Mouse (Mus musculus) thymus, postnatal 0 days (tissue): ENCODE results near the gene Retreg3. TPM values are rescaled to one million over a fixed set of nuclear protein-coding genes. Genes with fewer than 3 reads are reported as not detected.
"Not testable (repeated sequence)": the region's sequence is repeated elsewhere in the genome, so short reads cannot be mapped to it uniquely, and the experiment has no call there.

Experiments used
- DNase-seq: peaks from one replicate; pipeline ENCODE4 v3.0.0-alpha.2; 2015; ENCODE audit warnings: low spot score
- polyA plus RNA-seq: library from polyadenylated mRNA; unstranded; fragments of >200 nt; fragmentation: Nextera tagmentation; extraction: Ambion mirVana; gene quantifications from 2 replicates; pipeline ENCODE4 v1.2.1, GENCODE M21; 2015

Gene Retreg3
- 20.9 and 22.2 TPM in 2 replicates for polyA plus RNA-seq

GRCm38 (mm10) chr11:101119761-101120544 lies at the start of gene Retreg3, which contains the start of gene Tubg1:
Retreg3 (minus strand) TSS chr11:101119893.
Tubg1 (plus strand) TSS chr11:101119938.
- peak; percentile 100 for DNase-seq

- DNase-seq = no peak
These were observed 48.7 kb upstream of the Retreg3 start for GRCm38 (mm10) chr11:101168301-101168980.

- DNase-seq = no peak
These were observed 48.2 kb upstream of the Retreg3 start for GRCm38 (mm10) chr11:101167963-101168300.

GRCm38 (mm10) chr11:101167211-101167962 lies 47.7 kb upstream of the Retreg3 start:
- DNase-seq = no peak

- no peak for DNase-seq
These were observed 46.7 kb upstream of the Retreg3 start for GRCm38 (mm10) chr11:101166357-101166756.

DNA sequence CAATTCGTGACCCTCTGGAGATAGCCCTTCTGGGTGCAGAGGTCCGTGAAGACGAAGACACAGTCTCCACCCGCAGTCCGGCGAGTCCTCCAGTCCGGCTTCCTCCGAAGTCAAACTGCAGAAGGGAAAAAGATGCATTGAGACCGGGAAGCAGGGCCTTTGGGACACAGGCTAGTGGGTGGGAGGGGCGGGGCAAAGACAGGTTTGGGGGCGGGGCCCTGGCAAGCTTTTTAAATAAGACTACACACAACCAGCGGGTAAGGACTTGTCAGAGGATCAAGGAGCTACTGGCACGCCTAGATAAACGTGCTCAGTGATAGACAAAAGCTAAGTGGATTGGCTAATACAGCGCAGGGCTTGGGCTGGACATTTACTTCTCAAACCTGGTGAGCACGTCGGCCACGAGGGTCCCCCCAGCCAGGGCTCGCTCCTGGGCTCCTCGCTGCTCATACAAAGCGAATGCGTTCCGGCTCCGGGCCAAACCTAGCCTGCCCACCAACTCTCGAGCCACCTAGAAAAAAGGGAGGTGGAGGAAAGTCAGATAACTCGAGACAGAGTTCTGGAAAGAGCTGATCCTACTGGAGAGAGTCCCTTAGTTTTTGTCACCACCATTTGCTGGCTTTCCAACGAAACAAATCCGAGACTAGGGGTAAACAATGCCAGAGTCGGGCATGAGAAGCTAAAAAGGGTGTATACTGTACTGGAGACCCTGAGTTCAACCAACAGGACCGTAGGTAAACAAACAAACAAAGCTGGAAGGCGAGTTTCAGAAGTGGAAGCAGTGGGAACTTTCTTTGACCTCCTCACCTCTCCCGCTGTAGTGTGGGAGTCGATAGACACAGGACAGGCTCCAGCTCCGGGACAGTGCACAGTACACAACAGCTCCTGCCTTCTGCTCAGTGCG lies 45.2 kb upstream of the Retreg3 start:
- no peak for DNase-seq

GRCm38 (mm10) chr11:101164351-101164665 lies 44.6 kb upstream of the Retreg3 start:
- no peak for DNase-seq

DNA sequence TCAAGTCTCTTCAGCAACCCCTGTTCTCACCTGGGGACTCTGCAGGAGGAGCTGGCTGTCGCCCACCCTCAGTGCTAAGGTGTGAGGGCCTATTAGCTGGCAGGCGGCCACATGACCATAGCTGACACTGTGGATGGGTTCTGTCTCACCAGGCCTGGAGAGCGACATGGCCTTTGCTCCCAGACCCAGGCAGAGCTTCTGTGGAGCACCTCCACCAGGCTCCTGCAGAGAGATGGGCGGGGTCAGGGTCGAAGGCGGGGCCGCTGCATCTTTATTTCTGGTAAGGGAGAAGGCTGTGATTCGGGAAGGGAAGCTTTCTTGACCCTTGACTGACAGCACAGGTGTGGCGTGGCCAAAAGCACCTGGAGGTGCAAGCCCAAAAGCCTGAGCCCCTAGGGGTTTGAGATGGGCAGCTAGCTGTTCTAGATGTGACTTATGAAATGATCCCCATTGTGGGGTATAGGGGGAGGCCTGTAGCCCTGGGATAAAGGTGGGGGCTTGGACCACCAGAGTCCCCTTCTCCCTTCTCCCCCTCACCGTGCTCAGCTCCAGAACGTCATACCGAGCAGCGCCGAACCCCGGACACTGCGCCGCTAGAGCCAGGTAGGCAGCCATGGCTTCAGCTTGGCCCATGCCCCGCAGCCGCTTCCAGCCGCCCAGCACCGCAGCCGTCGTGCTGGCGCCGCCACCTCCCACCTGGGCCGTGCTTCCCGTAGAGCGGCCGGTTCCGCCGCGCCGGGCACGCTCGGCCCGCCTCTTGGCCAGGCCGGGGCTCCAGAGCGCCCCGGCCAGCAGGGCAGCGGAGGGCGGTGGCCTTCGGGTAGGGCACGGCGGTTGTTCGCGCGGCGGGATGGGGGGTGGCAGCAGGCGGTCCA lies 44.0 kb upstream of the Retreg3 start:
- DNase-seq = no peak

DNA sequence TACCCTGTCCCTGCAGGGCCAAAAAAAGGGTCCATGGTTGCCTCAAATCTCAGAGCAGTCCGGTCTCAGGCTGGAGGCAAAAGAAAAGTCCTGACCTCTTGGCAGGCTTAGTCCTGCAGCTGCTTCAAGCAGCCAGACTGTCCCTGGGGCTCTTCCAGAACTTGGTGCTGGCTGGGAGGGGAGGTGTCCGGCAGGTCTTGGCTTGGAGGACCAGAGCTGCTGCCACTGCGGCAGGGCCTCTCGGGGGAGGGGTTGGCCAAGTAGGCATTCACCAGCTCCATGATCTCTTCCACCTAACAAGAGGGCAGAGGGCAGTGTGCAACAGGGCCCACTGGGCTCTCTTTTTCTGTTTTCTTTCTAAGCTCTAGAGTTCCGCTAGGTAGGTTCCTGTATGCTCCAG lies 43.1 kb upstream of the Retreg3 start:
- no peak for DNase-seq

DNA sequence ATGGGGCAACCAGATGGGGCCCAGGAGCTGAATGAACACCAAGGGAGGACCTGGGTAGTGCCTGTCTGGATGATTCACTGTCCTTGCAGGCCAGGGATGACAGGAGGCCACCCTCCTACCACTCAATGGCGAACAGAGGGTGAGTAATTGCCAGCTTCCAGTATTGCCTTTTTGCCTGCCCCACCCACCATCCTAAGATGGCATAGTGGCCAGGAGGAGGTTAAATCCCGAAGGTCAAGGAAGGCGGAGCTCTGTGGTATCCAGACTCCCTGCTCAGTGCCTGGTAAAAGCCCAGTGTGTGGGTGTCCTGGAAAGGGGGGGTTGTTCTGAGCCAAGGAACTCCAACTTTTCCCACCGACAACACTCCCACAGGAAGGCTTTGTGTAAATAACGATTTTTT lies 42.6 kb upstream of the Retreg3 start:
- no peak for DNase-seq

DNA sequence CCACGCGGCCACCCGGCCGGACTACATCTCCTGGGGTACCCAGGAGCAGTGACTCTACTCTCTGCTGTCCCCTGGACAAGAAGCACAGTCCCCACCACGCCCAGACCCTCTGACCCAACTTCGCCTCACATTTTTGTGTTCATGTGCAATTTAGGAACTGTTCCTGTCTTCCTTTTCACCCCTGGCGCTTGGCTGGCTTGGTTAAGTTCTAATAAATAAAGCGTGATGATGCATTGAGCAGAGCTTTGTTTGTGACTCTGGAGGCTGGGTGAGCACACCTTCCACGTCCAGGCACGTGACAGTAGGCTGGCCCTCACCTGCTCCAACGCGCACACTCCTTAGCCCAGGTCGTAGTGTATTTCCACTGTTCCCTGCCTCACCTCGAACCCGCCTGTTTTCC lies 41.9 kb upstream of the Retreg3 start:
- DNase-seq = no peak

DNA sequence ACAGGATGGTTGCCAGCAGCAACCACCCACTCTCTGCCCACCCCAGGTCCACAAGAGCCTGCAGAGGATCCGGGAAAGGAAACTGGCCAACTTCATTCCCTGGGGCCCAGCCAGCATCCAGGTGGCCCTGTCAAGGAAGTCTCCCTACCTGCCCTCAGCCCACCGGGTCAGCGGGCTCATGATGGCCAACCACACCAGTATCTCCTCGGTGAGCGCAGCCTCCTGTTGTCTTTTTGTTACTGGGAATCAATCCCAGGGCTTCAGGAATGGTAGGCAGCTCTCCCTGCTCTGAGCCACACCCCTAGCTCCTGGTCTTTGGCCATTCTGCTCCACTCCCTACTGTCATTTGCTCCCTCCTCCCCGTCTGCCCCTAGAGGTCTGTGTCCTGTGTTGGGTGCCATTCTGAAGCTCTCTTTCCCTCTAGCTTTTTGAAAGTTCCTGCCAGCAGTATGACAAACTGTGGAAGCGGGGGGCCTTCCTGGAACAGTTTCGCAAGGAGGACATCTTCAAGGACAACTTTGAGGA lies 41.4 kb upstream of the Retreg3 start:
- not testable (repeated sequence) for DNase-seq

DNA sequence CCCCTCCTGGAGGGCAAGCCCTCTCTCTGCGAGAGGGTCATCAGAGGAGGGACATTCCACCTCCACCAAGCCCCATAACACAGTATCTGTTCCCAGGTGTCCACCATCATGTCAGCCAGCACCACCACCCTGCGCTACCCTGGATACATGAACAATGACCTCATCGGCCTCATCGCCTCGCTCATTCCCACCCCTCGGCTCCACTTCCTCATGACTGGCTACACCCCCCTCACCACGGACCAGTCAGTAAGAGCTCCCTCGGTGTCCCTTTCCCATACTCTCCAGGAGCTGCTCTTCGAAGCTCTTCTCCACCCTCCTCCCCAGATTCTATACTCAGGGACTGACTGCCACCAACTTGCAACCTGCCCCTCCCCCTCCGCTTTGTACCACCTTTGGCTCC lies 40.5 kb upstream of the Retreg3 start:
- not testable (repeated sequence) for DNase-seq

DNA sequence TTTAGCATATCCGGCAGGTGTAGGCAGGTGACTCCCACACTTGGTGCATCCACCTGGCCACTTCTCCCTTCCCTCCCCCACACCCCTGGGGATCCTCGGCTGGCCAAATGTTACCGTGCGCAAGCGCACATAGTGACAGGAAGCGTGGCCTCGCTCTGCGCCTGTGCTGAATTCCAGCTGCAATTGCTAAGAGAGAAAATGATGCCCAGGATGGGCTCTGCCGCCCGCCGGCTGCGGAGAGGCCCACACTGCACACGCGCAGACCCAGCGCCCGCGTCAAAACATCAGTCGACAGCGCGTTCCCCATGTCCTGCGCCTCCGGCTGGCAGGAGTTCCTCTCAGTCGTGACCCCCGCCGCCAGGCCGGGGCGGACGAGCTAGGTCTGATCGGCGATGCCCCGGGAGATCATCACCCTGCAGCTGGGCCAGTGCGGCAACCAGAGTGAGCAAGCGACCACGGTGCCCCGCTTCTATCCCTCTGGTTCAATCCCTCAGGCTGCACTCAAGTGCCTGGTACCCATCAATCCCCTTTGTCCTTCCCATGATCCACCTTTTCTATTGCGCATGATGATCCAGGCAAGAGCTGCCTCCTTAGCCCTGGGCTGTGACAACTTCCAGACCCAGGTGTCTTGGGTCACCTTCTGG lies 36.2 kb upstream of the Retreg3 start, which contains the start of gene Tubg2:
Gene Tubg2, plus strand, starts transcription at position 180 of the 644 bp plus-strand sequence.
- DNase-seq = peak; percentile 83

DNA sequence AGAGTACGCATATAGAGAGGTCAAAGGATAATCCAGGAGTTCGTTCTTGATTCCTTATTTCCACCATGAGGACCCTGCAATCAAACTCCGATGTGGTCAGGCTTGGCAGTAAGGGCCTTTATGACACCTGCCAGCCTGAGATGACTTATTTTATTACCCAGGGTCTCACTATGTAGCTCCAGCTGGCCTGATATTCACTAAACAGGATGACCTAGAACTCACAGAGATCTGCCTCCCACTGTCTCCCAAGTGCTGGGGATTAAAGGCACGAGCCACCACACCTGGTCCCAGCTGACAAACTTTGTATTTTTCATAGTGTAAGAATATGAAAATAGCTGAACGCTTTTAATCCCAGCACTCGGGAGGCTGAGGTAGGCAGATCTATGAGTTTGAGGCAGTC lies 35.5 kb upstream of the Retreg3 start:
- DNase-seq = no peak

DNA sequence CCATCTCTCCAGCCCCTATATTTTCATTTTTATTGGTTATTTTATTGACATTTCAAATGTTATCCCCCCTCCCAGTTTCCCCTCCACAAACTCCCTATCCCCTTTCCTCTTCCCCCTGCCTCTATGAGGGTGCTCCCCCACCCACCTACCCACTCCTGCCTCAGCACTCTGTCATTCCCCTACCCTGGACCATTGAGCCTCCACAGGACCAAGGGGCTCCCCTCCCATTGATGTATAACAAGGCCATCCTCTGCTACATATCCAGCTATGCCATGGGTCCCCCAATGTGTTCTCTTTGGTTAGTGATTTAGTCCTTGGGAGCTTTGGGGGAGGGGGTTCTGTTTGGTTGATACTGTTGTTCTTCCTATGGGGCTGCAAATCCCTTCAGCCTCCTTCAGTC lies 35.0 kb upstream of the Retreg3 start:
- no peak for DNase-seq

- no peak for DNase-seq
These were observed 33.1 kb upstream of the Retreg3 start for GRCm38 (mm10) chr11:101152825-101153224.

DNA sequence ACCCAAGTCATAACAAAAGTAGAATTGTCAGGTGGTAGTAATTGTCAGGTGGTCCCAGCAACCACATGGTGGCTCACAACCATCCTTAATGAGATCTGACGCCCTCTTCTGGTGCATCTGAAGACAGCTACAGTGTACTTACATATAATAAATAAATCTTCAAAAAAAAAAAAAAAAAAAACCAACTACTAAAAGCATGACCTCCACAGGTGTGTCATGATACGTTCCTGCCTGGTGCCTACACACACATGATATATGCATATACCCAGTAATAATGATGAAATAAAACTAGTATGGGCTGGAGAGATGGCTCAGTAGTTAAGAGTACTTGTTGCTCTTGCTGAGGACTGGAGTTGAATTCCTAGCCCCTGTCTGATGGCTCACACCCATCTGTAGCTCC lies 31.4 kb upstream of the Retreg3 start:
- no peak for DNase-seq
